Mouse (Mus musculus) yolk sac, embryonic 10.5 days (tissue): ENCODE measurements around the gene Sec22b.

Experiments used
- DNase-seq: peaks from one replicate; pipeline ENCODE4 v3.0.0-alpha.2; 2017; ENCODE audit warnings: low spot score

Gene Sec22b

GRCm38 (mm10) chr3:97909737-97910136 lies 8.7 kb downstream of the Sec22b start:
- no peak for DNase-seq

GRCm38 (mm10) chr3:97911093-97911492 lies 10.1 kb downstream of the Sec22b start:
- no peak for DNase-seq

- no peak for DNase-seq
These were observed 14.1 kb downstream of the Sec22b start for GRCm38 (mm10) chr3:97915081-97915480.

- no peak for DNase-seq
These were observed 18.0 kb downstream of the Sec22b start for GRCm38 (mm10) chr3:97918885-97919550.

- no peak for DNase-seq
These were observed 24.3 kb downstream of the Sec22b start for GRCm38 (mm10) chr3:97925246-97925645.

GRCm38 (mm10) chr3:97927322-97927721 lies 26.3 kb downstream of the Sec22b start:
- no peak for DNase-seq

- peak; percentile 76 for DNase-seq
These were observed 28.2 kb downstream of the Sec22b start for GRCm38 (mm10) chr3:97928968-97929858.

GRCm38 (mm10) chr3:97930141-97930786 lies 29.3 kb downstream of the Sec22b start:
- no peak for DNase-seq

GRCm38 (mm10) chr3:97930787-97931158 lies 29.8 kb downstream of the Sec22b start:
- DNase-seq: no peak

GRCm38 (mm10) chr3:97931310-97931885 lies 30.4 kb downstream of the Sec22b start:
- DNase-seq: no peak

GRCm38 (mm10) chr3:97932131-97932530 lies 31.1 kb downstream of the Sec22b start:
- DNase-seq: no peak

GRCm38 (mm10) chr3:97932771-97933170 lies 31.8 kb downstream of the Sec22b start:
- DNase-seq: no peak

- no peak for DNase-seq
These were observed 32.3 kb downstream of the Sec22b start for GRCm38 (mm10) chr3:97933251-97933650.

- no peak for DNase-seq
These were observed 32.8 kb downstream of the Sec22b start for GRCm38 (mm10) chr3:97933811-97934210.

GRCm38 (mm10) chr3:97934331-97935300 lies 33.6 kb downstream of the Sec22b start:
- DNase-seq: no peak

GRCm38 (mm10) chr3:97937068-97937944 lies 36.3 kb downstream of the Sec22b start:
- no peak for DNase-seq

- no peak for DNase-seq
These were observed 36.9 kb downstream of the Sec22b start for GRCm38 (mm10) chr3:97937945-97938266.

- DNase-seq: no peak
These were observed 38.0 kb downstream of the Sec22b start for GRCm38 (mm10) chr3:97938814-97939526.

- peak; percentile 84 for DNase-seq
These were observed 38.9 kb downstream of the Sec22b start for GRCm38 (mm10) chr3:97939626-97940510.
